Mouse (Mus musculus) CD4-positive, CD25-positive, alpha-beta regulatory T cell, adult 2 months (primary cell): ENCODE measurements around the gene Mmgt2.

ENCODE experiments used
- DNase-seq: peaks from one replicate; pipeline ENCODE4 v3.0.0-alpha.2; 2012; ENCODE audit warnings: low read depth, low spot score

Gene Mmgt2

DNA sequence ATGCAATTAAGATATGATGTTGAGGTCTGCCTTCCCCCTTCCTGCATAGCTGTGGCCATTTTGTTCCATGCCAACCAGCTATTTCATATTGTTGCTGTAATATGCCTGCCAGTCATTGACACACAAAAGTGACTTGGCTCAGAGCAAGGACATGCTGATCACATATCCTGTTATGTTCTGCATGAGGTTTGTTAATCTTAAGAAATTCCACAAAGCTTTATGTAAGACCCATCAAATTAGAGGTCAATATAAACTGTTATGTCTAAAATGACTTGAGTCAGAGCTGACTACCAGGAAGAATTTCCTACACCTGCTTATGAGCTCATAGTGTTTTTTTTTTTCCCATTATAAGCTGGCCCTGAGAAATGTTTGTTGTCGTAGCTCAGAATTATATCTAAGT lies 52.8 kb downstream of the Mmgt2 start:
- DNase-seq: no peak

DNA sequence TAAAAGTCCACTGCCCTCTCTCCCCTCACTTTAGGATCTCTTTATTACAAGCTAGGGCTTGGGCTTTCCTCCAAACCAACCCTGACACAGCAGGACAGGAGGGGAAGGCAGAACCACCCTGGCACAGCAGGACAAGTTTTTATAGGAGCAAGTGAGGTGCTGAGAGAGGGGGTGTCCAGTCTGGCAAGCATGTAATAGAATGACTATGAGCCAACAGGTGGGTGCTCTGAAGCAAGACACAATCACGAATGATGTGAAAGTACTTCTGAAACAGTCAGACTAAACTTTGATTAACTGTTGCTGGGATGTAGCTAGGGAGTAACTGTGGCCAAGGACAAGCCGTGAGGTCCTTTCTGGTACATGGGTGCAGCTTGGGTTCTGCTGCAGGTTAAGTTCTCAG lies 57.7 kb downstream of the Mmgt2 start:
- DNase-seq: no peak

DNA sequence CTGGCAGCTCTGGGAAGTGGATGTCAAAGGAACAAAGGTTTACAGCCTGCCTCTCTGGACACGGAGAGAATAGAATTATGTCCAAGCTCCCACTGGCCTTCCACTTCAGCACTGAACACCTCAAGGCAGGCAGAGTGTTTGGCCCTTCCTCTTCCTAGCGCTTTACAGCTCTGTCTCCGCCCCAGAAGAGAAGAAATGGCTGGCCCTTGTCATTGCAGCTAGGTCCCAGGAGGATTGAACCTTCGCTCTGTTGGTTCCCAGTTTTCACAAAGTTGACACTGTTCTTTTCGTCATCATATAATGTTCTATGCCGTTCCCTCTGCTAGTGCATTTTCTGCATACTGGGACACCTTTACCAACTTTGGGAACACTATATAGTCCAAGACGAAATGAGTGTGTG lies 59.8 kb downstream of the Mmgt2 start:
- no peak for DNase-seq

DNA sequence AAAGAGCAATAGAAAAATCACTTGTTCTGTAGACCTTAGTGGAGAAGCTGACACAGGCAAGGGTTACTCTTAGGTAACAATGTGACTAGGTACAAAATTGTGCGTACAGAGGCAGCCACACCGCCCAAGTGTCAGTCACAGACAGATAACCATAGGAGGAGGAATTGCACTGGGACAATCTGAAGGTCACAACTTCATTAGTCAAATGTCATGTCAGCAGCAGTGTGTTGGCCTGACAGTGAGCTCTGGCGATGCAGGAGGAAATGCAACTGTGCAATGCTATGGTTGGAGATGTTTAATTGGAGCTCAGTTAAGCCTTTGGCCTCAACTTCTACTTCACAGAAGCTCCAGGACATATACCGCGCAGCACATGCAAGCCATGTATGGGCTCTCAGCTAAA lies 62.2 kb downstream of the Mmgt2 start:
- DNase-seq: no peak
